Mouse (Mus musculus) lung, embryonic 14.5 days (tissue): ENCODE data around the gene Vps29. TPM values are rescaled to one million over a fixed set of nuclear protein-coding genes. Genes with fewer than 3 reads are reported as not detected.

Experiments used
- ATAC-seq: fragments of 200-750 bp; cut with Nextera tagmentation; 2 replicates; pipeline ENCODE4 v1.8.0; 2017; ENCODE audit warnings: mild to moderate bottlenecking, moderate TSS enrichment, moderate library complexity; ENCODE audit not compliant: insufficient read depth
- DNase-seq: peaks from one replicate; pipeline ENCODE4 v3.0.0-alpha.2; 2015
- H3K27ac ChIP-seq: fragments of 300-500 bp; sonication (generic); 2 replicates; pipeline ENCODE4 v1.5.1; 2014; ENCODE audit warnings: low read depth, mild to moderate bottlenecking, moderate library complexity
- H3K27me3 ChIP-seq: fragments of 300-500 bp; sonication (generic); 2 replicates; pipeline ENCODE4 v1.6.1; 2014; ENCODE audit warnings: low read length, control low read depth; ENCODE audit not compliant: insufficient read depth
- H3K36me3 ChIP-seq: fragments of 300-500 bp; sonication (generic); 2 replicates; pipeline ENCODE4 v1.6.1; 2014; ENCODE audit warnings: control low read depth; ENCODE audit not compliant: insufficient read depth
- H3K4me1 ChIP-seq: fragments of 300-500 bp; sonication (generic); 2 replicates; pipeline ENCODE4 v1.6.1; 2014; ENCODE audit warnings: antibody characterized with exemption, control low read depth; ENCODE audit not compliant: insufficient read depth
- H3K4me2 ChIP-seq: fragments of 300-500 bp; sonication (generic); 2 replicates; pipeline ENCODE4 v1.6.1; 2014; ENCODE audit warnings: mild to moderate bottlenecking
- H3K4me3 ChIP-seq: fragments of 300-500 bp; sonication (generic); 2 replicates; pipeline ENCODE4 v1.5.1; 2014; ENCODE audit warnings: low read depth, low read length
- H3K9ac ChIP-seq: fragments of 300-500 bp; sonication (generic); 2 replicates; pipeline ENCODE4 v1.6.1; 2014
- H3K9me3 ChIP-seq: fragments of 300-500 bp; sonication (generic); 2 replicates; pipeline ENCODE4 v1.6.1; 2016; ENCODE audit warnings: low read depth, low read length, control low read depth
- CTCF ChIP-seq: IDR thresholded peaks from 2 replicates; pipeline ENCODE4 v1.5.1; 2016; ENCODE audit warnings: antibody characterized with exemption, low read depth
- WGBS: fragments of 180-500 bp; shearing (Covaris S2); extraction: QIAGEN DNeasy Blood & Tissue Kit; methylation state at CpG from one replicate; pipeline ENCODE4 v1.1.7; 2014; 5-methylcytosine and 5-hydroxymethylcytosine counted together
- polyA plus RNA-seq: library from polyadenylated mRNA; unstranded; fragments of >200 nt; fragmentation: Nextera tagmentation; extraction: Ambion mirVana; gene quantifications from 2 replicates; pipeline ENCODE4 v1.2.1, GENCODE M21; 2014

Gene Vps29
- polyA plus RNA-seq, 1 experiment from 2014 or later = 219 TPM

DNA sequence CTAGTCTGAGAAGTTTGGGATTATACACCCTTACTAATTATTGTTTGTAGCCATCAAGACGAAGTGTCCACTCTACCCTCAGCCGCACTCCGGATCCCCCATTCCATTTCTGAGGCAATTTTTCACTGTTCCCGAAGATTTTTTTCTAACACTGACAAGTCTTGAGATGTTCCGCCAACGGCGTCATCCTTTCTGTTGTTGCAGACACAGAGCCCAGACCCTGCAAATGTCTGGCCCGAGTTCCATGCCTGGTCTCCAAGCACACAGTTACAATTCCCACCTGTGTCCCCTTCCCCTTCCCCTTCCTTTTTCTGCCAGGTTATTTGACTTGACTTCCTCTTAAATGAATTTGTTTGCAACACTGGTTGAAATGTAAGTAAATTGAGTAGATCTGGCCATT is 45.7 kb downstream of the Vps29 start:
- Histone ChIP-seq H3K27me3 (no peaks in the 10 kb centered on the region), H3K36me3 (peaks cover 76% of the 10 kb centered on the region), H3K9ac (no peak overlapping the region), H3K9me3 (no peaks in the 10 kb centered on the region), H3K4me2 (no peak overlapping the region), H3K4me3 (no peak overlapping the region), H3K4me1 (no peaks in the 10 kb centered on the region), H3K27ac (no peak overlapping the region)
- DNase-seq (no peak), ATAC-seq (no peak)
- TF ChIP-seq CTCF = no peak
- 88% methylated on average over 8 of the region's 8 CpGs for WGBS

DNA sequence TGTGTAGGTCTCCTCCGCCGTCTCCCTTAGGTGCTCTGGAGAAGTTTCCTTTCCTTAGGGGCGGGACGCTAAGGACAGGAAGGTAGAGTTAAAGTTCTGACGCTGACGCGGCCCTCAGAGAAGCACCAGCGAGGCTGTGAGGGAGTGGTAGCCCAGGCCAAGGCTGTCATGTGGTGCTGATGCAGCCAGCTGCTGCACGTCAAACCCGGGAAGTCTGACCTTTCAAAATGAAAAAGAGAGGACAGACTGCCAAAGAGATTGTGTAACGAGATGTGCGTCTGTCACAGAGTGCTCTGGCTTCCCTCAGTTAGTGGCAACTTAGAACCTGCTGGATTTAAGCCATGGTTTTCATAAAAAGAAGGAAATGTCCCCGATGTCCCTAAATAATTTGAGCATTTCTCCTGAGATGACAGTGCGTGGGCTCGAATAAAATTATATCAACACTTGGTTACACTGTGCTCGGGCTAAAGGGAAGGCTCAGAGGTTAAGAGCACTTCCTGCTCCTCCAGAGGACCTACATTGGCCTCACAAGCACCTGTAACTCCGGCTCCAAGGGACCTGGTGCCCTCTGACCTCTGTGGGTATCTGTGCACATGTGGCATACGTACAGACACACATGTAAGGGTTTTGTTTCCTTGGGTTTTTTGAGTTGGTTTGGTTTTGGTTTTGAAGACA is 46.6 kb downstream of the Vps29 start:
- Histone ChIP-seq H3K9me3 (no peaks in the 10 kb centered on the region), H3K27ac (no peak overlapping the region), H3K9ac (no peak overlapping the region), H3K4me1 (no peaks in the 10 kb centered on the region), H3K4me3 (no peak overlapping the region), H3K27me3 (no peaks in the 10 kb centered on the region), H3K36me3 (peaks cover 85% of the 10 kb centered on the region), H3K4me2 (no peak overlapping the region)
- ATAC-seq (peak; percentile 63; the same call in 1 of the 2 replicates), DNase-seq (peak; percentile 68)
- 56% methylated on average over 18 of the region's 18 CpGs for WGBS
- TF ChIP-seq CTCF = no peak

DNA sequence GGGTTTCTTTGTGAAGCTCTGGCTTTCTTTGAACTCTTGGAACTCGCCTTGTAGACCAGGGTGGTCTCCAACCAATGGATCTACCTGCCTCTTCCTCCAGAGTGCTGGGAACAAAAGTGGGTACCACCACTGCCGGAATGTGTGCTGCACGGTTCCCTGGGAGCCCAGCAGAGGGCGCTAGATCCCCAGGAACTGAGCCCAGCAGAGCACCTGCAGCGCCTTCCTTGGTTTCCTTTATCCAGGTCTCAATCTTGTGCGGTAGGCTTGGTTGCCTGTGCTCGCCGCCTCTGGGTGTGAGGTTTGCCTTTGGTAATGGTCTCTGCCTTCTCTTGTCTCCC is 47.1 kb downstream of the Vps29 start:
- Histone ChIP-seq H3K36me3 (peaks cover 90% of the 10 kb centered on the region), H3K4me1 (no peaks in the 10 kb centered on the region), H3K9me3 (no peaks in the 10 kb centered on the region), H3K4me2 (no peak overlapping the region), H3K4me3 (no peak overlapping the region), H3K27ac (no peak overlapping the region), H3K27me3 (no peaks in the 10 kb centered on the region), H3K9ac (no peak overlapping the region)
- peak; percentile 93 for TF ChIP-seq CTCF
- ATAC-seq (no peak), DNase-seq (peak; percentile 73)
- 26% methylated on average over 8 of the region's 8 CpGs for WGBS

DNA sequence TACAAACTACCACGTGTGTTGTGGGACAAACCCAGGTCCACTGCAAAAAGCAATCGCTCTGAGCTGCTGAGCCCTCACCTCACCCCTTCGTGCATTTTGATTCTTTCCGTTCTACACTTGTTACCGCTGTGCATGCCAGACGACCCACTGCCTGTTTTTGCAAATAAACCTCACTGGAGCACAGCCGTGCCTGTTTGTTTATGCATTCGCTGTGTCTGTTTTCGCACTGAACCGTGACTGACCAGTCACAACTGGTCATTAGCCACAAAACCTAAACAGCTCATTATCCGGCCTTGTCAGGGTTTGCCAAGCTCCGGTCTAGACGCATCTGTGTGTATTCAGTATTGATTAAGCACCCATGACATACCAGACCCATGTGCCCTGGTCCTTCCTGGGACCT is 48.0 kb downstream of the Vps29 start:
- ATAC-seq (no peak), DNase-seq (no peak)
- no peaks in the 10 kb centered on the region for H3K27me3 ChIP-seq
- peaks cover 91% of the 10 kb centered on the region for H3K36me3 ChIP-seq
- H3K4me1 ChIP-seq = no peaks in the 10 kb centered on the region
- no peak overlapping the region for H3K4me2 ChIP-seq
- no peak overlapping the region for H3K4me3 ChIP-seq
- no peak overlapping the region for H3K9ac ChIP-seq
- WGBS = 72% methylated on average over 13 of the region's 13 CpGs
- no peaks in the 10 kb centered on the region for H3K9me3 ChIP-seq
- no peak overlapping the region for H3K27ac ChIP-seq
- TF ChIP-seq CTCF = no peak

DNA sequence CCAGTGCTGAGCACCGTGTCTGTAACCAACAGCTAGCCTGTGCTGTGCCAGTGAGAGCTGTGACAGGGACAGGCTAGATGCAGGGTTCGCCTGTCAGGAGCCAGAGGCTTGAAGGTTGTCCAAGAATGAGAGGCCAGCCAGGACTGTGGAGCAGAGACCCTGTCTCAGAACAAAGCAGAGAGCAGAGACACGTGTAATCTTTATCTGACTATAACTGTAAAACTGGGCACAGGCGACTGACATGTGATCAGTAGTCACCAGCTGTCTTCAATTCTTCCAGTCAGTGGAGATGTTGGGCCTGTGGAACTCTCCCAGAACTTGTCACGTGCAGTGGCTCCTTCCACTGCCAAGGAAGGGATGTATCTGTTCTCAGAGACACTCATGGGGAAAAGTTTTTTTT is 48.6 kb downstream of the Vps29 start:
- 71% methylated on average over 5 of the region's 5 CpGs for WGBS
- H3K9me3 ChIP-seq = no peaks in the 10 kb centered on the region
- H3K27ac ChIP-seq = no peak overlapping the region
- peaks cover 90% of the 10 kb centered on the region for H3K36me3 ChIP-seq
- DNase-seq (peak; percentile 27), ATAC-seq (peak; percentile 33; the same call in 1 of the 2 replicates)
- H3K9ac ChIP-seq = no peak overlapping the region
- H3K4me1 ChIP-seq = no peaks in the 10 kb centered on the region
- no peaks in the 10 kb centered on the region for H3K27me3 ChIP-seq
- no peak overlapping the region for H3K4me2 ChIP-seq
- no peak for TF ChIP-seq CTCF
- H3K4me3 ChIP-seq = no peak overlapping the region

DNA sequence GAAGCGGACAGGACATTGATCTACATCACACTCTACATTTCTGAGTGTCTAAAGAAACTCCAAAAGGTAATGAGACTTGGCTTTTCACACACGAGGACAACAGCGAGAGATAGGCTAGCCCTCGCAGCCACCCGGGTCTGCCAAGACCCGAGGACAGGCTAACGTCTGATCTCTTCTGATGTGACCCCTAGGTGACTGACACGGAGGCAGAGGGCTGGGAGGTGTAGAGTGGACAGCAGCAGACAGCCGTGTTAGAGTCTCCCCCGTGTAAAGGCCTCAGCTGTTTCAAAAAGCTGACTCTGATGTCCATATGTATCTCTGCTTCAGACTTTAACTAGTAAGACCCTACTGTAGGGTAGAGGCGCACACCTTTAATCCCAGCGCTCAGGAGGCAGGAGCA is 49.2 kb downstream of the Vps29 start:
- Histone ChIP-seq H3K27me3 (no peaks in the 10 kb centered on the region), H3K4me1 (no peaks in the 10 kb centered on the region), H3K9ac (no peak overlapping the region), H3K9me3 (no peaks in the 10 kb centered on the region), H3K4me2 (no peak overlapping the region), H3K27ac (no peak overlapping the region), H3K4me3 (no peak overlapping the region), H3K36me3 (peaks cover 85% of the 10 kb centered on the region)
- no peak for TF ChIP-seq CTCF
- ATAC-seq (no peak), DNase-seq (no peak)
- 83% methylated on average over 12 of the region's 12 CpGs for WGBS

DNA sequence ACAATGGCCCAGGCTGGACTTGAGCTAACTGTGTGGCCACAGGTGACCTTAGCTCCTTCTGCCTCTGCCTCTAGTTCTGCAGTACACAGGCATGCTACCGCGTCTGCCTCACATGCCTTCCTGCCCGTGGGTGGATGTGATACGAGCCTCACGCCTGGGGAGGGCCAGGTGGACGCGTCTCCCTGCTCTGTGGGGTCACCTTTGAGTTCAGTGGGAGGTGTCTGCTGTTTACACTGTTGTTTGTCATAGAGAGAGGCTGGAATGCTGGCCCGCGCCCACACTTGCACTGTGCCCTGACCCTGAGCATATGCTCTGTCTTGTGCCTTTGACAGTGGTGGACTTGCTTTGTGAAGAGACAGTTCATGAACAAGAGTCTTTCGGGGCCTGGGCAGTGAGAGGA is 51.4 kb downstream of the Vps29 start:
- DNase-seq = no peak

More for the DNA sequence above, 51.4 kb downstream of the Vps29 start:
- 85% methylated on average over 10 of the region's 10 CpGs for WGBS
- Histone ChIP-seq H3K4me2 (no peak overlapping the region), H3K4me3 (no peak overlapping the region), H3K9ac (no peak overlapping the region), H3K27me3 (no peaks in the 10 kb centered on the region), H3K4me1 (no peaks in the 10 kb centered on the region), H3K36me3 (peaks cover 66% of the 10 kb centered on the region), H3K27ac (no peak overlapping the region), H3K9me3 (no peaks in the 10 kb centered on the region)
- no peak for TF ChIP-seq CTCF
- ATAC-seq = no peak
